Mouse (Mus musculus): ENCODE data around the gene Higd1c.
"Not testable (repeated sequence)": the region's sequence is repeated elsewhere in the genome, so short reads cannot be mapped to it uniquely, and the experiment has no call there.

The Higd1c gene

GRCm38 (mm10) chr15:100410918-100411672 lies 46.8 kb downstream of the Higd1c start:
- DNase-seq (ENCODE audit: low read depth, low spot score), result no peak

- no peak for DNase-seq (ENCODE audit: low read depth, low spot score)
These were observed 47.4 kb downstream of the Higd1c start for GRCm38 (mm10) chr15:100411731-100412130.

- no peak for DNase-seq (ENCODE audit: low read depth, low spot score)
These were observed 49.0 kb downstream of the Higd1c start for GRCm38 (mm10) chr15:100413306-100413705.

GRCm38 (mm10) chr15:100414011-100414410 lies 49.7 kb downstream of the Higd1c start:
- DNase-seq (ENCODE audit: low read depth, low spot score), result peak; percentile 88

GRCm38 (mm10) chr15:100414942-100415341 lies 50.6 kb downstream of the Higd1c start:
- DNase-seq (ENCODE audit: low read depth, low spot score), result no peak

GRCm38 (mm10) chr15:100415684-100416083 lies 51.3 kb downstream of the Higd1c start:
- DNase-seq (ENCODE audit: low read depth, low spot score), result no peak

- DNase-seq (ENCODE audit: low read depth, low spot score), result no peak
These were observed 53.6 kb downstream of the Higd1c start for GRCm38 (mm10) chr15:100417854-100418450.

- DNase-seq (ENCODE audit: low read depth, low spot score), result peak; percentile 72
These were observed 55.0 kb downstream of the Higd1c start for GRCm38 (mm10) chr15:100419311-100419710.

- no peak for DNase-seq (ENCODE audit: low read depth, low spot score)
These were observed 55.8 kb downstream of the Higd1c start for GRCm38 (mm10) chr15:100419901-100420745.

- no peak for DNase-seq (ENCODE audit: low read depth, low spot score)
These were observed 56.9 kb downstream of the Higd1c start for GRCm38 (mm10) chr15:100421059-100421757.

GRCm38 (mm10) chr15:100421758-100422197 lies 57.4 kb downstream of the Higd1c start, which contains the start of gene Gm5475:
Gene Gm5475, plus strand, starts transcription at chr15:100422147.
- DNase-seq (ENCODE audit: low read depth, low spot score), result not testable (repeated sequence)

GRCm38 (mm10) chr15:100422476-100422875 lies 58.1 kb downstream of the Higd1c start:
- no peak for DNase-seq (ENCODE audit: low read depth, low spot score)

- DNase-seq (ENCODE audit: low read depth, low spot score), result peak; percentile 95
These were observed 58.8 kb downstream of the Higd1c start for GRCm38 (mm10) chr15:100422899-100423860.

GRCm38 (mm10) chr15:100423916-100424315 lies 59.6 kb downstream of the Higd1c start:
- DNase-seq (ENCODE audit: low read depth, low spot score), result no peak

GRCm38 (mm10) chr15:100424396-100425122 lies 60.2 kb downstream of the Higd1c start, which contains the start of gene Slc11a2:
Gene Slc11a2, minus strand, starts transcription at chr15:100425072.
- no peak for DNase-seq (ENCODE audit: low read depth, low spot score)

- DNase-seq (ENCODE audit: low read depth, low spot score), result no peak
These were observed 64.1 kb downstream of the Higd1c start for GRCm38 (mm10) chr15:100428296-100428905.

GRCm38 (mm10) chr15:100429959-100430565 lies 65.7 kb downstream of the Higd1c start:
- DNase-seq (ENCODE audit: low read depth, low spot score), result no peak

GRCm38 (mm10) chr15:100433234-100433633 lies 68.9 kb downstream of the Higd1c start:
- no peak for DNase-seq (ENCODE audit: low read depth, low spot score)
